Mouse (Mus musculus) heart, embryonic 16.5 days (tissue): Measurements from ENCODE around the gene C5ar2. TPM values are rescaled to one million over a fixed set of nuclear protein-coding genes. Genes with fewer than 3 reads are reported as not detected.
"Not testable (repeated sequence)": the region's sequence is repeated elsewhere in the genome, so short reads cannot be mapped to it uniquely, and the experiment has no call there.

Source experiments
- ATAC-seq: fragments of 200-750 bp; cut with Nextera tagmentation; replicated peaks from 2 replicates; pipeline ENCODE4 v1.8.0; 2017; ENCODE audit warnings: moderate number of reproducible peaks; ENCODE audit not compliant: insufficient read depth, low FRiP score; ENCODE audit errors: extremely low read depth
- H3K27ac ChIP-seq: fragments of 300-500 bp; sonication (generic); 2 replicates; pipeline ENCODE4 v1.5.1; 2014; ENCODE audit warnings: mild to moderate bottlenecking, low read length, control low read depth, moderate library complexity
- H3K27me3 ChIP-seq: fragments of 300-500 bp; sonication (generic); 2 replicates; pipeline ENCODE4 v1.6.1; 2014; ENCODE audit warnings: low read length, mixed read lengths; ENCODE audit not compliant: control insufficient read depth, insufficient read depth
- H3K36me3 ChIP-seq: fragments of 300-500 bp; sonication (generic); 2 replicates; pipeline ENCODE4 v1.6.1; 2014; ENCODE audit not compliant: control insufficient read depth, insufficient read depth
- H3K4me1 ChIP-seq: fragments of 300-500 bp; sonication (generic); 2 replicates; pipeline ENCODE4 v1.6.1; 2014; ENCODE audit warnings: low read length, mixed read lengths; ENCODE audit not compliant: control insufficient read depth, insufficient read depth
- H3K4me2 ChIP-seq: fragments of 300-500 bp; sonication (generic); 2 replicates; pipeline ENCODE4 v1.6.1; 2014; ENCODE audit warnings: low read depth, mild to moderate bottlenecking, control low read depth, low read length
- H3K4me3 ChIP-seq: fragments of 300-500 bp; sonication (generic); 2 replicates; pipeline ENCODE4 v1.5.1; 2014; ENCODE audit warnings: mild to moderate bottlenecking, control low read depth, low read length
- H3K9ac ChIP-seq: fragments of 300-500 bp; sonication (generic); 2 replicates; pipeline ENCODE4 v1.6.1; 2014; ENCODE audit warnings: low read length, control low read depth
- H3K9me3 ChIP-seq: fragments of 300-500 bp; sonication (generic); replicated peaks from 2 replicates; pipeline ENCODE4 v1.6.1; 2016; ENCODE audit warnings: low read length; ENCODE audit not compliant: control insufficient read depth
- WGBS: fragments of 180-500 bp; shearing (Covaris S2); extraction: QIAGEN DNeasy Blood & Tissue Kit; methylation state at CpG from one replicate; pipeline ENCODE4 v1.1.7; 2014; 5-methylcytosine and 5-hydroxymethylcytosine counted together
- polyA plus RNA-seq: library from polyadenylated mRNA; unstranded; fragments of >200 nt; fragmentation: Nextera tagmentation; extraction: Ambion mirVana; gene quantifications from 2 replicates; pipeline ENCODE4 v1.2.1, GENCODE M21; 2015

The C5ar2 gene
- polyA plus RNA-seq, 1 experiment from 2014 or later, result 0.88 TPM

DNA sequence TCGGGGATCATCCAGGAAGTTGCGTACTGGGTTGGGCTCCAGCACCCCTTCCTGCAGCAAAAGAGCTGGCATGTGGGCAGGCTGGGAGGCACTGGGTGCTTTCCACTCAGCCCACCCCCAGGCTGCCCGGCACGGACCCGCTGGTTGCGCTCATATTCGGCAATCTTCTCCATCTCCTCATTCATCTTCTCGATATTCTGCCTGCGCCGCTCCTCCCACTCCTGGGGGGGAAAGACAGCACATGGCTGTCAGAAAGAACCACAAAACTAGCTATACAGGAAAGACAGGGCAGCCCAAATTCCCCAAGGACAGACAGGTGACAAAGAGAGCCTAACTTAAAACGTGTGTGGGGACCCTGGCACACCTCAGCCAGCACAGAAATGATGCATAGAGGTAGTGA, 36.8 kb upstream of the C5ar2 start:
- 89% methylated on average over 11 of the region's 11 CpGs for WGBS
- no peak overlapping the region for H3K9ac ChIP-seq
- H3K27ac ChIP-seq, result no peak overlapping the region
- H3K4me1 ChIP-seq, result peaks cover 3% of the 10 kb centered on the region; the same call in 1 of the 2 replicates
- H3K27me3 ChIP-seq, result no peaks in the 10 kb centered on the region
- no peak overlapping the region for H3K4me2 ChIP-seq
- ATAC-seq, result no peak
- peaks cover 54% of the 10 kb centered on the region for H3K36me3 ChIP-seq
- no peaks in the 10 kb centered on the region for H3K9me3 ChIP-seq
- no peak overlapping the region for H3K4me3 ChIP-seq

DNA sequence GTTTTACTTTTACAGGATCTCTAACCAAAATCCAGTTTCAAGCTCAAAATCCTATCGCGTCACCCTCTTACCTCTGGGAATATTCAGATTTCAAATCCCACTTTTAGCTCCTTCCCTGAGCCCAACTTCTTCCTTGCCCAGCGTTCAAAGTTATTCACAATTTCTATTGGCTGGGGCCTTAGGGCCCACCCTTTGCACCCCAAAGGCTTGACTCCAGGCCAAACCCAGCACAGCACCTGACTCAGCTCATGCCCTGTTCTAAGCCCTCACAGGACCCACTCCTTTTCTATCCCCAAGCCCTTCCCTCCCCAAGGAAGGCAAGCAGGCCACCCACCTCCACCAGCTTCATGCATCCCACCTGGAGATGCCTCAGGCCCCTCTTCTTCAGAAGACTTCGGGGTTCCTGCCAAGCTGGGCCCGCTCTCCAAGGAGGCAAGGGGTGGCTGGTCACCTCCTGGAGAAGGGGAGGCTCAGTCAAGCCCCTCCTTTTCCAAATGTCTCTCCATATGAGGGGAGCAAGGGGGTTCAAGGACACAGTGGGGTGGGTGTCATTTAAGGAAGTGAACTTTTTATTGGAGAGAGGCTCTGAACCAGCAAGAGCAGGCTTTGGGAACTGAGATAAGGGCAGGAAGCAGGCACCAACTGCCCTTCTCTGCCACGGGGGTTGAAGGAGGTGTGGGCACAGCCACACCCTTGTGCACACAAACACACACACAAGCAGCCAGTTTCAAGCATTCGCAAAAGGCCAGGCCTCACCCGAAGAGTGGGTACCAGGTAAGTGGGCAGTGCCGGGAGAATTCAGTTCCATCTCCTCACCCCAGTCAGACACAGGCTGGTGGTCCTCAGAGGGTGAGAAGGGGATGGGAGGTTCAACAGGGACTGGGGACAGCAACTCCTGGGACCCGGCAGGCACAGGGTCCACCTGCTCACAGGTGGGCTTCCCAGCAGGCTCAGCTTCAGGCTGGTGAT, 31.3 kb upstream of the C5ar2 start:
- Histone ChIP-seq H3K4me1 (peaks cover 20% of the 10 kb centered on the region), H3K36me3 (peaks cover 31% of the 10 kb centered on the region), H3K27ac (no peak overlapping the region), H3K9me3 (no peaks in the 10 kb centered on the region), H3K4me2 (no peak overlapping the region), H3K4me3 (no peak overlapping the region), H3K9ac (no peak overlapping the region), H3K27me3 (no peaks in the 10 kb centered on the region)
- ATAC-seq, result no peak
- WGBS, result 81% methylated on average over 10 of the region's 10 CpGs

DNA sequence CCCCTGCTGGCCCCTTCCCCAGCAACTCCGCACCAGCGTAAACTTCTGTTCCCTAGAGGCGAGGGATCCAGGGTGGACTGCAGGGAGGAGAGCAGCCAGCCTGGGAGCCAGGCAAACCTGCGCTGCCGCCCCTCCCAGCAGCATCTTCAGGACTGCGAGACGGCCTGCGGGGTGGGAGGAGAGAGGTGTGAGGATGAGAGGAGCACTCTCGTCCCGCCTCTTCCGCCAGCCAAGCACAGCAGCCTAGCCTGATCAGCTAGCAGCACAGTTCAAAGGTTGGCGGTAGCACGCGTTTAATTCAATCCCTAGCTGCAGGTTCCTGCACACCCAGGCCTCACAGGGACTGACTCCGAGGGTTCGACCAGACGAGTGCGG, 29.8 kb upstream of the C5ar2 start:
- Histone ChIP-seq H3K4me3 (peak overlapping the region; percentile 83), H3K4me1 (peaks cover 20% of the 10 kb centered on the region), H3K9ac (peak overlapping the region; percentile 68), H3K9me3 (no peaks in the 10 kb centered on the region), H3K36me3 (peaks cover 29% of the 10 kb centered on the region), H3K27ac (peak overlapping the region; percentile 92), H3K4me2 (peak overlapping the region; percentile 98), H3K27me3 (0 out of 2 replicates have a peak, but pooled peaks cover 2% of the 10 kb centered on the region)
- ATAC-seq, result peak; percentile 59
- 1% methylated on average over 18 of the region's 18 CpGs for WGBS

DNA sequence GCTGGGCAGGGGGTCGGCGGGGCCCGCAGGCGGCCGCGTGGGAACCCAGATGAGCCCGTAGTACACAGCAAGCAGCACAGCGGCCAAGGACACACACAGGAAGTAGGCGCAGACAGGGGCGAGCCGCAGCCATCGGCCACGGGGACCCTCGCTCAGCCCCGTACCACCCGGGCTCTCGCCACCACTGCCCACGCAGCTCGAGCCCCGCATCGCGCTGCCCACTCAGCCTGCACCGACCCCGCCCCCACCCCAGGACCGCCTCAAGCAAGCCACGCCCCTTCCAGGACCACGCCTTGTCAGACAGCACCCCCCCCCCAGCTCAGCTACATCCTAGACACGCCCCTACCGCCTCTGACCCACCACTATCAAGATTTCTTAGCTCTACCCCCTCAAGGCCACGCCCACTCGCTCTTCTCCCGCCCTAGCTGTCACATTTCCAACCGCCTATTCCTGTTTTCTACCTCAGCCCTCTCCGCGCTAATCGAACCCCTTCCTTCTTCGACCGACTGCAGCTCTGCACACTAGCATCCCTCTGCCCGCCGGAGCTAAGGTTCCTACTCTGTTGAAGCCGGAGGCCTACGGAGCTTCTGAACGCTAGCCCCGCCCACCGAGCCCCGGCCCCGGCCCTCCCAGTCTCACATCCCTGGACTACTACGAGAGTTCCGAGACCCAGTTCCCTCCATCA, 29.3 kb upstream of the C5ar2 start, which contains the start of gene Inafm1:
TSS of gene Inafm1 (minus strand) at position 537 of the 685 bp plus-strand sequence.
- peak within 1 kb of the TSS; percentile 98 for H3K4me2 ChIP-seq
- H3K9ac ChIP-seq, result peak within 1 kb of the TSS; percentile 86
- peak within 1 kb of the TSS; percentile 92 for H3K27ac ChIP-seq
- H3K27me3 ChIP-seq, result 0 out of 2 replicates have a peak, but pooled peaks cover 2% of the 10 kb centered on the region
- no peaks in the 10 kb centered on the region for H3K9me3 ChIP-seq
- peak within 1 kb of the TSS; percentile 83 for H3K4me3 ChIP-seq
- WGBS, result 1% methylated on average over 44 of the region's 49 CpGs
- H3K36me3 ChIP-seq, result peaks cover 25% of the 10 kb centered on the region
- peaks cover 20% of the 10 kb centered on the region for H3K4me1 ChIP-seq
- ATAC-seq, result peak; percentile 82

GRCm38 (mm10) chr7:16272681-16273080, 28.7 kb upstream of the C5ar2 start:
- Histone ChIP-seq H3K9me3 (no peaks in the 10 kb centered on the region), H3K9ac (peak overlapping the region; percentile 86), H3K4me1 (peaks cover 20% of the 10 kb centered on the region), H3K36me3 (peaks cover 21% of the 10 kb centered on the region), H3K4me3 (peak overlapping the region; percentile 83), H3K4me2 (peak overlapping the region; percentile 98), H3K27me3 (0 out of 2 replicates have a peak, but pooled peaks cover 2% of the 10 kb centered on the region), H3K27ac (peak overlapping the region; percentile 88)
- ATAC-seq, result peak; percentile 78
- under 1% methylated on average over 46 of the region's 46 CpGs for WGBS

GRCm38 (mm10) chr7:16271139-16271538, 27.2 kb upstream of the C5ar2 start:
- Histone ChIP-seq H3K27me3 (0 out of 2 replicates have a peak, but pooled peaks cover 2% of the 10 kb centered on the region), H3K27ac (no peak overlapping the region), H3K9me3 (no peaks in the 10 kb centered on the region), H3K4me3 (no peak overlapping the region), H3K36me3 (peaks cover 9% of the 10 kb centered on the region), H3K4me1 (peaks cover 20% of the 10 kb centered on the region), H3K4me2 (no peak overlapping the region), H3K9ac (no peak overlapping the region)
- ATAC-seq, result no peak
- 67% methylated on average over 1 of the region's 1 CpGs for WGBS

DNA sequence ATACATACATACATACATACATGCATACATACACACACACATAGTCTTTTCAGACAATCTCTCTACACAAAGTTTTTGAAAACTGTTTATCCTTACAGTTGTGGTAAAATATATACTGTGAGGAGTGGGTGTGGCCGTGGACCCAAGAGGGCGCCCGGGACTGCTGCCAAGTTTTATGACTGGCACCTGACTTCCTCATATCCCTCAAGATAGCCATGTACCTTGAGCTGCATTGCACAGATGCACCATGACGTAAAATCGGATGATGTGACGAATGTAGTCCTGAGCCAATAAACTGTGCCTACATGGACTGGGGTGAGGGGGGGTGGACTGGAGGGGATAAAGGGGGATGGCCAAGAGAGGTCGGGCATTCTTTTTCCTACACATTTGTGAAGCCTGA, 22.6 kb upstream of the C5ar2 start:
- WGBS, result 73% methylated on average over 7 of the region's 7 CpGs
- H3K27me3 ChIP-seq, ATAC-seq, H3K9ac ChIP-seq, H3K9me3 ChIP-seq, H3K4me2 ChIP-seq, H3K27ac ChIP-seq, H3K4me3 ChIP-seq, H3K4me1 ChIP-seq, H3K36me3 ChIP-seq: not testable (repeated sequence)

GRCm38 (mm10) chr7:16265856-16266255, 21.9 kb upstream of the C5ar2 start:
- Histone ChIP-seq H3K36me3 (no peaks in the 10 kb centered on the region), H3K9me3 (no peaks in the 10 kb centered on the region), H3K4me1 (no peaks in the 10 kb centered on the region), H3K27me3 (0 out of 2 replicates have a peak, but pooled peaks cover 2% of the 10 kb centered on the region), H3K27ac (no peak overlapping the region), H3K4me3 (no peak overlapping the region), H3K4me2 (no peak overlapping the region), H3K9ac (no peak overlapping the region)
- WGBS, result 85% methylated on average over 11 of the region's 11 CpGs
- no peak for ATAC-seq

DNA sequence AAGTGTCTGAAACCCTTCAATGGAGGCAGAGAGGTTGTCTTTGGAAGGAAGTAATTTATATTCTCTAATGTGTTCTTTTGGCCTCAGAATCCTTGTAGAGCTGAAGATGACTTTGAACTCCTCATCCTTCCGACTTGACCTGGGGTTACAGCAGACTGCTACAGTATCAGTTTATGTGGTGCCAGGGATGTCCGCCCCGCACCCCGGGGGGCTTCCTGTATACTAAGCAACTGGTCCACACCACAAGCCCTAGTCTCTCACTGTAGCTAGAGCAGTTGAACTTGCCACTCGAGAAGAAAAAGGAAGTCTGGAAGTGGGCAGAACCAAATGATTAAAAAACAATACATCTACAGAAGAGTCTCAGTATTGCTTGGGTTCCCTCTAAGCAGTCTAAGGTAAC, 19.9 kb upstream of the C5ar2 start:
- H3K4me2 ChIP-seq, result no peak overlapping the region
- no peak overlapping the region for H3K4me3 ChIP-seq
- H3K4me1 ChIP-seq, result no peaks in the 10 kb centered on the region
- 75% methylated on average over 5 of the region's 5 CpGs for WGBS
- H3K9ac ChIP-seq, result no peak overlapping the region
- H3K36me3 ChIP-seq, result no peaks in the 10 kb centered on the region
- no peaks in the 10 kb centered on the region for H3K9me3 ChIP-seq
- H3K27ac ChIP-seq, result no peak overlapping the region
- ATAC-seq, result no peak
- no peaks in the 10 kb centered on the region for H3K27me3 ChIP-seq
